Mouse (Mus musculus): ENCODE measurements at regions not wholly inside any gene's neighbourhood (a gene's known extent, or its start where the extent isn't known, plus 50 kb on each side); places are given as distances from the start of the nearest gene placed in this dataset.

DNA sequence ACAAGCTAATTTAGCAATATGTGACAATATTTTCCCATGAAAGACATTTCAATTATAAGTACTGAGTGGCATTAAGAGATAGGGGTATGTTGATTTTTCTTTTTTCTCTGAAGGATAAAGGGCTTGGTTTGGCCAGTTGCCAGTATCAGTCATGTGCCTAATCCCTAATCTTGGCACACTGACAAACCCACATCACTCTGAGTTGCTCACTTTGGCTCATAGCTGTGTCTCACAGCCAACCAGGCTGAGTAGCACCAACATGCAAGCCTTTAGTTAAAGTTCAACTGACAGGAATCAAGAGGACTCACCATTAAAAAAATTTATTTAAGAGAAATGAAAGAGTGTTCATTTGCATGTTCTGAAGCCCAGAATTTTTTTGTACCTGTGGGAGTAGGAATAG lies 1861.1 kb upstream of the Cntnap5a start:
- peak; percentile 1 to 3 for DNase-seq

DNA sequence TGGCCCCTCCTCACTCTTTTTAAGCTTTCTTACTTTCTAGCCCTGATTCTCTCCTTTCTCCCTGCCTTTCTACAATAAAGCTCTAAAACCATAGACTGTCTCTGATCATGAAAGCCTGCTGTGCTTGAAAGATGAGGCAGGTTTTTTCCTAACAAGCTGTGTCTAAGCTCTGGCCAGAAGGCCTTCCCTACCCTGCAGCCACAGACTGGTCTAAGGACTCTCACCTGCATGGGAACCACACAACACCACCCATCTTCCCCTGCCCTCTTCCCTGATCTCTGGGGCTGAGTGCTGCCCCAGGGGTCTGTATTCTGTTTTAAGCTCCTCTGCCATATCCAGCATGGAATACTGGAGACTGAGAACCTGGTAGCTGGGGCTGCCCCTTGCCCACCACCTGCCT lies 1832.1 kb upstream of the Cntnap5a start:
- no peak for DNase-seq
